ENCODE assay signal across 29 mouse cellular contexts in genomic region chr4:117224122-117224521, GRCm38 (mm10). TPM values are rescaled to one million over a fixed set of nuclear protein-coding genes. Genes with fewer than 3 reads are reported as not detected.
DNase-seq lines count a peak whose midpoint lies in the region; ATAC-seq and TF ChIP-seq lines count a peak whose summit lies in the region.
"Had no signal": no experiment of that assay in that cellular context is flagged by ENCODE, and none has a peak within 500 bp of the region (broad histone marks: within the 10 kb centered on the region; RNA-seq: fewer than 3 reads in every experiment).

No protein-coding gene starts in this region.

- intact Hi-C loops in heart, adult 2 months (cut with DNase I) = no loop called here

- ATAC-seq in limb, embryonic 11.5 days (ENCODE audit: insufficient number of reproducible peaks, low FRiP score, low TSS enrichment, low read depth) = no peak
- ATAC-seq: activated CD4-positive, CD25-positive, alpha-beta regulatory T cell, adult 4 months; CD4-positive, CD25-positive, alpha-beta regulatory T cell, adult 4 months; forebrain, embryonic 15.5 days; hindbrain, embryonic 16.5 days; intestine, embryonic 15.5 days had no signal

- no peaks in the 10 kb centered on the region for H3K9me3 ChIP-seq in heart, embryonic 10.5 days
- H3K9me3 ChIP-seq in limb, embryonic 11.5 days (ENCODE audit: control insufficient read depth, low read length) = no peaks in the 10 kb centered on the region
- H3K9me3 ChIP-seq in limb, embryonic 10.5 days (replicated peaks) = no peaks in the 10 kb centered on the region
- H3K9me3 ChIP-seq: embryonic facial prominence, embryonic 13.5 days; forebrain, embryonic 12.5 days; forebrain, embryonic 15.5 days; hindbrain, embryonic 10.5 days; hindbrain, embryonic 13.5 days; intestine, embryonic 15.5 days had no signal

- H3K9ac ChIP-seq in heart, adult 2 months (ENCODE audit: low read depth, low read length) = no peak overlapping the region
- H3K9ac ChIP-seq in limb, embryonic 11.5 days (ENCODE audit: low read length) = 0 out of 2 replicates have a peak overlapping the region, but pooled peaks have one; percentile 4
- H3K9ac ChIP-seq: embryonic facial prominence, embryonic 13.5 days; forebrain, embryonic 12.5 days; forebrain, embryonic 15.5 days; hindbrain, embryonic 13.5 days; intestine, embryonic 15.5 days had no signal

- TF ChIP-seq POLR2A in heart, adult 2 months (IDR thresholded peaks at IDR 0.05; ENCODE audit: insufficient read depth, low read depth, low read length) = no peak

- no peak for DNase-seq in heart, embryonic 10.5 days (ENCODE audit: low spot score)
- no peak for DNase-seq in heart, adult 2 months
- DNase-seq in limb, embryonic 11.5 days (ENCODE audit: low spot score) = no peak
- DNase-seq in limb, embryonic 10.5 days (ENCODE audit: low spot score) = no peak
- DNase-seq in ZHBTc4 (ENCODE audit: low read depth, low spot score) = peak; percentile 31
- peak; percentile 71 for DNase-seq in brain, adult 2 months (ENCODE audit: low read depth, low spot score)
- DNase-seq in ovary, postnatal 14 days (ENCODE audit: low spot score) = no peak
- DNase-seq: adrenal gland, adult 8-10 months; adrenal gland, postnatal 25 days; cerebellum, adult 18-20 months; cerebellum, adult 9-10 months; cerebellum, postnatal 14 days; gastrocnemius, adult 2 months; gastrocnemius, postnatal 14 days; heart, adult 11 months; heart, postnatal 36 days had no signal

- TF ChIP-seq CTCF in heart, adult 2 months (IDR thresholded peaks at IDR 0.05) = no peak

- H3K4me2 ChIP-seq in limb, embryonic 11.5 days (ENCODE audit: low read depth, severe bottlenecking) = no peak overlapping the region
- H3K4me2 ChIP-seq: embryonic facial prominence, embryonic 13.5 days; forebrain, embryonic 12.5 days; forebrain, embryonic 15.5 days; hindbrain, embryonic 13.5 days; intestine, embryonic 15.5 days had no signal

- 68% methylated on average over 8 of the region's 8 CpGs for WGBS in heart, embryonic 10.5 days
- 49% methylated on average over 8 of the region's 8 CpGs for WGBS in heart, adult 2 months
- WGBS in limb, embryonic 11.5 days = 85% methylated on average over 8 of the region's 8 CpGs
- WGBS in limb, embryonic 10.5 days = 75% methylated on average over 8 of the region's 8 CpGs

- H3K4me3 ChIP-seq in heart, embryonic 10.5 days = no peak overlapping the region
- no peak overlapping the region for H3K4me3 ChIP-seq in heart, adult 2 months
- no peak overlapping the region for H3K4me3 ChIP-seq in limb, embryonic 11.5 days (ENCODE audit: low read depth, low read length)
- no peak overlapping the region for H3K4me3 ChIP-seq in limb, embryonic 10.5 days
- H3K4me3 ChIP-seq: embryonic facial prominence, embryonic 13.5 days; erythroblast, embryonic 14.5 days; forebrain, embryonic 12.5 days; forebrain, embryonic 15.5 days; gastrocnemius, adult 2 months; hindbrain, embryonic 10.5 days; hindbrain, embryonic 13.5 days; intestine, embryonic 15.5 days had no signal

- H3K36me3 ChIP-seq in heart, embryonic 10.5 days = no peaks in the 10 kb centered on the region
- no peaks in the 10 kb centered on the region for H3K36me3 ChIP-seq in heart, adult 2 months (ENCODE audit: control insufficient read depth, insufficient read depth, low read length)
- no peaks in the 10 kb centered on the region for H3K36me3 ChIP-seq in limb, embryonic 11.5 days (ENCODE audit: control insufficient read depth, insufficient read depth, low read length)
- no peaks in the 10 kb centered on the region for H3K36me3 ChIP-seq in limb, embryonic 10.5 days
- H3K36me3 ChIP-seq: embryonic facial prominence, embryonic 13.5 days; forebrain, embryonic 12.5 days; forebrain, embryonic 15.5 days; hindbrain, embryonic 10.5 days; hindbrain, embryonic 13.5 days; intestine, embryonic 15.5 days had no signal

- peaks cover 12% of the 10 kb centered on the region; the same call in 1 of the 2 replicates for H3K27me3 ChIP-seq in heart, embryonic 10.5 days (ENCODE audit: insufficient read depth, poor library complexity, severe bottlenecking)
- no peaks in the 10 kb centered on the region; the same call in 1 of the 2 replicates for H3K27me3 ChIP-seq in heart, adult 2 months (ENCODE audit: control insufficient read depth, insufficient read depth, low read length)
- H3K27me3 ChIP-seq in limb, embryonic 11.5 days (ENCODE audit: control insufficient read depth, insufficient read depth, low read length) = no peaks in the 10 kb centered on the region
- H3K27me3 ChIP-seq in limb, embryonic 10.5 days (ENCODE audit: low read depth, poor library complexity, severe bottlenecking) = no peaks in the 10 kb centered on the region
- H3K27me3 ChIP-seq: embryonic facial prominence, embryonic 13.5 days; forebrain, embryonic 15.5 days; intestine, embryonic 15.5 days had no signal

- peaks cover 6% of the 10 kb centered on the region; the same call in 1 of the 2 replicates for H3K4me1 ChIP-seq in heart, embryonic 10.5 days
- H3K4me1 ChIP-seq in heart, adult 2 months (ENCODE audit: control insufficient read depth, insufficient read depth, low read length) = no peaks in the 10 kb centered on the region
- no peaks in the 10 kb centered on the region for H3K4me1 ChIP-seq in limb, embryonic 11.5 days (ENCODE audit: control insufficient read depth, insufficient read depth, low read length)
- H3K4me1 ChIP-seq in limb, embryonic 10.5 days = 0 out of 2 replicates have a peak, but pooled peaks cover 6% of the 10 kb centered on the region
- H3K4me1 ChIP-seq: embryonic facial prominence, embryonic 13.5 days; forebrain, embryonic 12.5 days; forebrain, embryonic 15.5 days; hindbrain, embryonic 13.5 days; intestine, embryonic 15.5 days had no signal

- H3K27ac ChIP-seq in heart, embryonic 10.5 days = 0 out of 2 replicates have a peak overlapping the region, but pooled peaks have one; percentile 23
- H3K27ac ChIP-seq in heart, adult 2 months = no peak overlapping the region
- no peak overlapping the region for H3K27ac ChIP-seq in limb, embryonic 11.5 days (replicated peaks; ENCODE audit: low read depth, low read length)
- no peak overlapping the region for H3K27ac ChIP-seq in limb, embryonic 10.5 days
- H3K27ac ChIP-seq: embryonic facial prominence, embryonic 13.5 days; forebrain, embryonic 12.5 days; forebrain, embryonic 15.5 days; gastrocnemius, adult 2 months; hindbrain, embryonic 10.5 days; hindbrain, embryonic 13.5 days; intestine, embryonic 15.5 days had no signal

- no peak for TF ChIP-seq EP300 in heart, adult 2 months (IDR thresholded peaks at IDR 0.05; ENCODE audit: insufficient read depth, low read depth, low read length)

- no peaks in the 10 kb centered on the region for H3K79me2 ChIP-seq in heart, adult 2 months (replicated peaks; ENCODE audit: control insufficient read depth, insufficient read depth, low read length)

RNA-seq across cellular contexts. Expression of gene Tmem53, which starts 27.6 kb away (rescaled TPM):
- polyA plus RNA-seq in heart, embryonic 10.5 days (2016; fragmentation: Nextera tagmentation; extraction: Ambion mirVana) = 11.0 and 14.4 TPM in 2 replicates
- total RNA-seq in heart, adult 2 months (2021) = 10 to 100 TPM; 25.0 to 30.6 TPM
- 51.8 and 62.3 TPM in 2 replicates for polyA plus RNA-seq in heart, adult 2 months (2012; rRNA removed)
- polyA plus RNA-seq in limb, embryonic 11.5 days (2014; fragmentation: Nextera tagmentation; extraction: Ambion mirVana) = 9.7 and 11.6 TPM in 2 replicates
- 6.2 and 9.2 TPM in 2 replicates for polyA plus RNA-seq in limb, embryonic 10.5 days (2016; fragmentation: Nextera tagmentation; extraction: Ambion mirVana)

RNA-seq across cellular contexts. Expression of gene Armh1, which starts 27.8 kb away (rescaled TPM):
- 0.20 and 0.46 TPM in 2 replicates for polyA plus RNA-seq in heart, embryonic 10.5 days (2016; fragmentation: Nextera tagmentation; extraction: Ambion mirVana)
- not detected for total RNA-seq in heart, adult 2 months (2021)
- 0.43 TPM in 1 of 2 replicates, not detected in the other for polyA plus RNA-seq in heart, adult 2 months (2012; rRNA removed)
- polyA plus RNA-seq in limb, embryonic 11.5 days (2014; fragmentation: Nextera tagmentation; extraction: Ambion mirVana) = 0.12 TPM in 1 of 2 replicates, not detected in the other
- 0.09 and 0.25 TPM in 2 replicates for polyA plus RNA-seq in limb, embryonic 10.5 days (2016; fragmentation: Nextera tagmentation; extraction: Ambion mirVana)
- total RNA-seq: gastrocnemius, adult 2 months; gastrocnemius, postnatal 14 days; gastrocnemius, postnatal 4 days; heart, postnatal 36 days; MEL had no signal
- polyA plus RNA-seq: activated CD4-positive, CD25-positive, alpha-beta regulatory T cell, adult 4 months; C2C12; CD4-positive, CD25-positive, alpha-beta regulatory T cell, adult 4 months; erythroblast, embryonic 14.5 days had no signal

RNA-seq across cellular contexts. Expression of gene Kif2c, which starts 41.7 kb away (rescaled TPM):
- 55.1 and 68.7 TPM in 2 replicates for polyA plus RNA-seq in heart, embryonic 10.5 days (2016; fragmentation: Nextera tagmentation; extraction: Ambion mirVana)
- total RNA-seq in heart, adult 2 months (2021) = under 1 TPM; 0.14 to 0.26 TPM
- 0.25 and 0.41 TPM in 2 replicates for polyA plus RNA-seq in heart, adult 2 months (2012; rRNA removed)
- 125 and 136 TPM in 2 replicates for polyA plus RNA-seq in limb, embryonic 11.5 days (2014; fragmentation: Nextera tagmentation; extraction: Ambion mirVana)
- polyA plus RNA-seq in limb, embryonic 10.5 days (2016; fragmentation: Nextera tagmentation; extraction: Ambion mirVana) = 116 and 124 TPM in 2 replicates
- total RNA-seq: gastrocnemius, adult 2 months had no signal

Comparison
In these comparisons a context has a peak if more than half of its experiments do, and no peak if none do; other contexts are left out.
1. RNA of gene Kif2c, which starts 41.7 kb away (polyA plus RNA-seq): 125 to 136 TPM in limb, embryonic 11.5 days, 116 to 124 TPM in limb, embryonic 10.5 days and 55.1 to 68.7 TPM in heart, embryonic 10.5 days; 0.25 to 0.41 TPM in heart, adult 2 months; every median in the first group is over 10 times any median in the second.
2. DNase-seq: peak in ZHBTc4 (single experiment) and brain, adult 2 months (single experiment); none in heart, embryonic 10.5 days (single experiment), heart, adult 2 months (0 of 2), limb, embryonic 11.5 days (single experiment), limb, embryonic 10.5 days (single experiment) and ovary, postnatal 14 days (single experiment).